Mouse (Mus musculus) forebrain, embryonic 12.5 days (tissue): ENCODE results near the gene Rassf1. TPM values are rescaled to one million over a fixed set of nuclear protein-coding genes. Genes with fewer than 3 reads are reported as not detected.
"Not testable (repeated sequence)": the region's sequence is repeated elsewhere in the genome, so short reads cannot be mapped to it uniquely, and the experiment has no call there.

Source experiments
- ATAC-seq: fragments of 200-750 bp; cut with Nextera tagmentation; 2 replicates; pipeline ENCODE4 v1.8.0; 2017; ENCODE audit warnings: moderate TSS enrichment; ENCODE audit not compliant: low FRiP score
- H3K27ac ChIP-seq: fragments of 300-500 bp; sonication (generic); 2 replicates; pipeline ENCODE4 v1.5.1; 2016; ENCODE audit warnings: mild to moderate bottlenecking
- H3K27me3 ChIP-seq: fragments of 300-500 bp; sonication (generic); 2 replicates; pipeline ENCODE4 v1.6.1; 2016; ENCODE audit warnings: mild to moderate bottlenecking
- H3K36me3 ChIP-seq: fragments of 300-500 bp; sonication (generic); replicated peaks from 2 replicates; pipeline ENCODE4 v1.6.1; 2016; ENCODE audit warnings: mild to moderate bottlenecking
- H3K4me1 ChIP-seq: fragments of 300-500 bp; sonication (generic); 2 replicates; pipeline ENCODE4 v1.6.1; 2016
- H3K4me2 ChIP-seq: fragments of 300-500 bp; sonication (generic); 2 replicates; pipeline ENCODE4 v1.6.1; 2016; ENCODE audit warnings: mild to moderate bottlenecking, moderate library complexity
- H3K4me3 ChIP-seq: fragments of 300-500 bp; sonication (generic); replicated peaks from 2 replicates; pipeline ENCODE4 v1.5.1; 2016; ENCODE audit warnings: mild to moderate bottlenecking
- H3K9ac ChIP-seq: fragments of 300-500 bp; sonication (generic); 2 replicates; pipeline ENCODE4 v1.6.1; 2016; ENCODE audit warnings: mild to moderate bottlenecking
- H3K9me3 ChIP-seq: fragments of 300-500 bp; sonication (generic); 2 replicates; pipeline ENCODE4 v1.6.1; 2016
- WGBS: fragments of 180-500 bp; shearing (Covaris S2); methylation state at CpG from one replicate; pipeline ENCODE4 v1.1.7; 2016; 5-methylcytosine and 5-hydroxymethylcytosine counted together
- polyA plus RNA-seq: library from polyadenylated mRNA; unstranded; fragments of >200 nt; fragmentation: Nextera tagmentation; extraction: Ambion mirVana; gene quantifications from 2 replicates; pipeline ENCODE4 v1.2.1, GENCODE M21; 2016

Rassf1 gene
- polyA plus RNA-seq, 1 experiment from 2014 or later = 45.7 TPM

DNA sequence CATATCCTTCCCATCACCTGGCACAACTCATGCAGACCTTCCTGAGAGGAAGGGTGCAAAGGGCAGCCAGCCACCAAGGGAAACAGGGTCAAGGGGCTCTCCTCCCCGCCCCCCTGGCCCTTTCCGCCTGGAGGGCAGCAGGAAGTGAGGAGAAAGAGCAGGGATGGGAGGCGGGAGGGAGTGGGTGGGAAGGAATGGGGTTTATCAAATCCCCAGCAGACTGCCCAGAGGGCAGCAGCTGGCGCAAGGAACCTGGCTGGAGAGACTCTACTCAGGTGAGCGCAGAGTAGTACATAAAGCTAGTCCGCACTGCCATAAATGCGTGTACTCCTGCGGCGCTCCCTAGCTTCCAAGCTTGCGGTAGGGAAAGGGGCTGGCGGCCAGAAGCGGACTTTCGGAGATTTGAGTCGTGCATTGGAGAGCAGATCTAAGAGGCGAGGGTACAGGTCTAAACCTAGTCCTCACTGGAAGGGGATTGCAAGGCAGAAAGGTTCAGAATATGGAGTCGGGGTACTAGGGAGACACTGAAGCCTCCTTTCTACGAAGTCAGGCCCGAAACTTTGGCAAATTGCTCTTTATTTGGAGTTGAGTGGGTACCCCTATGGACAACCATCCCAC is 16.5 kb downstream of the Rassf1 start, which contains the start of gene Hyal2:
Hyal2 (plus strand) TSS at position 244 of the 618 bp plus-strand sequence.
- Histone ChIP-seq H3K4me3 (peak within 1 kb of the TSS; percentile 82), H3K27me3 (no peaks in the 10 kb centered on the region), H3K4me2 (peak within 1 kb of the TSS; percentile 88), H3K9ac (peak within 1 kb of the TSS; percentile 84), H3K27ac (peak within 1 kb of the TSS; percentile 86), H3K4me1 (peaks cover 60% of the 10 kb centered on the region), H3K36me3 (peaks cover 49% of the 10 kb centered on the region), H3K9me3 (no peaks in the 10 kb centered on the region)
- no peak for ATAC-seq
- WGBS = 4% methylated on average over 18 of the region's 18 CpGs

GRCm38 (mm10) chr9:107568331-107569261 is 17.2 kb downstream of the Rassf1 start:
- Histone ChIP-seq H3K27ac (peak overlapping the region; percentile 86), H3K27me3 (no peaks in the 10 kb centered on the region), H3K9ac (peak overlapping the region; percentile 84), H3K36me3 (peaks cover 57% of the 10 kb centered on the region), H3K4me3 (peak overlapping the region; percentile 82), H3K9me3 (no peaks in the 10 kb centered on the region), H3K4me1 (peaks cover 57% of the 10 kb centered on the region), H3K4me2 (peak overlapping the region; percentile 88)
- ATAC-seq = peak; percentile 91
- WGBS = under 1% methylated on average over 41 of the region's 41 CpGs

- peak overlapping the region; percentile 86 for H3K27ac ChIP-seq
- peak overlapping the region; percentile 88 for H3K4me2 ChIP-seq
- ATAC-seq = peak; percentile 44
- peaks cover 58% of the 10 kb centered on the region for H3K36me3 ChIP-seq
- H3K4me1 ChIP-seq = peaks cover 50% of the 10 kb centered on the region
- peak overlapping the region; percentile 84 for H3K9ac ChIP-seq
- no peaks in the 10 kb centered on the region for H3K9me3 ChIP-seq
- 1% methylated on average over 23 of the region's 23 CpGs for WGBS
- no peaks in the 10 kb centered on the region for H3K27me3 ChIP-seq
- H3K4me3 ChIP-seq = peak overlapping the region; percentile 82
Observed at GRCm38 (mm10) chr9:107569270-107569669, 17.9 kb downstream of the Rassf1 start.

DNA sequence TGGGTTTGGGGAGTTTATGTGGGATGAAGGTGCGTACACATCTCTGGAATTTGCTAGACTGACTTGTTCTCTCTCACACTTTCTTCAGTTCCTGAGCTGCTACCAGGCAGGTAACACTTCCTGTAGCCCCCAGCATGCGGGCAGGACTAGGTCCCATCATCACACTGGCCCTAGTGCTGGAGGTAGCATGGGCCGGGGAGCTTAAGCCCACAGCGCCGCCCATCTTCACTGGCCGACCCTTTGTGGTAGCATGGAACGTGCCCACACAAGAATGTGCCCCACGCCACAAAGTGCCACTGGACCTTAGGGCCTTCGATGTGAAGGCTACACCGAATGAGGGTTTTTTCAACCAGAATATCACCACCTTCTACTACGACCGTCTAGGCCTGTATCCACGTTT is 18.7 kb downstream of the Rassf1 start:
- no peak for ATAC-seq
- peaks cover 49% of the 10 kb centered on the region for H3K4me1 ChIP-seq
- H3K4me3 ChIP-seq = peak overlapping the region; percentile 82
- WGBS = 47% methylated on average over 13 of the region's 13 CpGs
- H3K27me3 ChIP-seq = no peaks in the 10 kb centered on the region
- peaks cover 58% of the 10 kb centered on the region for H3K36me3 ChIP-seq
- H3K9me3 ChIP-seq = no peaks in the 10 kb centered on the region
- H3K9ac ChIP-seq = peak overlapping the region; percentile 84
- H3K4me2 ChIP-seq = peak overlapping the region; percentile 88
- H3K27ac ChIP-seq = peak overlapping the region; percentile 86

GRCm38 (mm10) chr9:107570845-107571244 is 19.5 kb downstream of the Rassf1 start:
- peak overlapping the region; percentile 88 for H3K4me2 ChIP-seq
- no peaks in the 10 kb centered on the region for H3K9me3 ChIP-seq
- no peaks in the 10 kb centered on the region for H3K27me3 ChIP-seq
- H3K36me3 ChIP-seq = peaks cover 55% of the 10 kb centered on the region
- ATAC-seq = no peak
- H3K4me1 ChIP-seq = peaks cover 48% of the 10 kb centered on the region
- peak overlapping the region; percentile 84; the same call in 1 of the 2 replicates for H3K9ac ChIP-seq
- no peak overlapping the region for H3K27ac ChIP-seq
- 93% methylated on average over 21 of the region's 21 CpGs for WGBS
- H3K4me3 ChIP-seq = peak overlapping the region; percentile 82

- Histone ChIP-seq H3K9me3 (no peaks in the 10 kb centered on the region), H3K9ac (no peak overlapping the region), H3K4me1 (peaks cover 54% of the 10 kb centered on the region), H3K27ac (no peak overlapping the region), H3K27me3 (no peaks in the 10 kb centered on the region), H3K36me3 (peaks cover 48% of the 10 kb centered on the region), H3K4me2 (peak overlapping the region; percentile 88), H3K4me3 (no peak overlapping the region)
- WGBS = 96% methylated on average over 22 of the region's 22 CpGs
- ATAC-seq = no peak
Observed at GRCm38 (mm10) chr9:107571534-107572326, 20.4 kb downstream of the Rassf1 start.

GRCm38 (mm10) chr9:107572327-107572662 is 20.9 kb downstream of the Rassf1 start:
- no peak overlapping the region for H3K27ac ChIP-seq
- H3K36me3 ChIP-seq = peaks cover 48% of the 10 kb centered on the region
- no peak overlapping the region for H3K9ac ChIP-seq
- WGBS = 90% methylated on average over 2 of the region's 2 CpGs
- no peak overlapping the region for H3K4me2 ChIP-seq
- peaks cover 54% of the 10 kb centered on the region for H3K4me1 ChIP-seq
- no peaks in the 10 kb centered on the region for H3K9me3 ChIP-seq
- H3K27me3 ChIP-seq = no peaks in the 10 kb centered on the region
- no peak overlapping the region for H3K4me3 ChIP-seq
- no peak for ATAC-seq

DNA sequence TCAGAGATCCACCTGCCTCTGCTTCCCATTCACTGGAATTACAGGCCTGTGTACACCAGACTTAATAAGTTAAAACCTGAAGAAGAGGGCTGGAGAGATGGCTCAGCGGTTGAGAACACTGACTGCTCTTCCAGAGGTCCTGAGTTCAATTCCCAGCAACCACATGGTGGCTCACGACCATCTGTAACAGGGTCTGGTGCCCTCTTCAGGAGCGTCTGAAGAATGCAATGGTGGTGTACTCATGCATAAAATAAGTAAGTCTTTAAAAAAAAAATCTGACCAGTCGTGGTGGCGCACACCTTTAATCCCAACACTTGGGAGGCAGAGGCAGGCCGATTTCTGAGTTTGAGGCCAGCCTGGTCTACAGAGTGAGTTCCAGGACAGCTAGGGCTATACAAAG is 22.4 kb downstream of the Rassf1 start:
- not testable (repeated sequence) for H3K27me3 ChIP-seq, H3K27ac ChIP-seq, H3K4me2 ChIP-seq, H3K9me3 ChIP-seq, H3K4me3 ChIP-seq, H3K9ac ChIP-seq, ATAC-seq
- WGBS = 82% methylated on average over 6 of the region's 6 CpGs
- peaks cover 48% of the 10 kb centered on the region for H3K36me3 ChIP-seq
- peaks cover 47% of the 10 kb centered on the region for H3K4me1 ChIP-seq

GRCm38 (mm10) chr9:107575579-107576356 is 24.4 kb downstream of the Rassf1 start:
- Histone ChIP-seq H3K4me2 (no peak overlapping the region), H3K4me1 (peaks cover 50% of the 10 kb centered on the region), H3K9ac (no peak overlapping the region), H3K9me3 (no peaks in the 10 kb centered on the region), H3K27me3 (no peaks in the 10 kb centered on the region), H3K36me3 (peaks cover 43% of the 10 kb centered on the region), H3K27ac (peak overlapping the region; percentile 57; the same call in 1 of the 2 replicates), H3K4me3 (no peak overlapping the region)
- no peak for ATAC-seq
- WGBS = 91% methylated on average over 14 of the region's 14 CpGs

GRCm38 (mm10) chr9:107576357-107577107 is 25.2 kb downstream of the Rassf1 start, which contains the start of gene Hyal1:
TSS of gene Hyal1 (plus strand) at chr9:107576927.
- Histone ChIP-seq H3K27me3 (no peaks in the 10 kb centered on the region), H3K4me1 (peaks cover 48% of the 10 kb centered on the region)
- 28% methylated on average over 16 of the region's 16 CpGs for WGBS

GRCm38 (mm10) chr9:107577871-107578270 is 26.5 kb downstream of the Rassf1 start:
- no peak overlapping the region for H3K27ac ChIP-seq
- no peak overlapping the region for H3K4me3 ChIP-seq
- whole genome bisulfite sequencing = 92% methylated on average over 10 of the region's 10 CpGs

More at GRCm38 (mm10) chr9:107576357-107577107, 25.2 kb downstream of the Rassf1 start, which contains the start of gene Hyal1:
- peak; percentile 77 for ATAC-seq
- Histone ChIP-seq H3K9ac (peak within 1 kb of the TSS; percentile 41; the same call in 1 of the 2 replicates), H3K36me3 (peaks cover 36% of the 10 kb centered on the region), H3K4me2 (peak within 1 kb of the TSS; percentile 46), H3K4me3 (peak within 1 kb of the TSS; percentile 28), H3K27ac (peak within 1 kb of the TSS; percentile 57), H3K9me3 (no peaks in the 10 kb centered on the region)

More at GRCm38 (mm10) chr9:107577871-107578270, 26.5 kb downstream of the Rassf1 start:
- peaks cover 22% of the 10 kb centered on the region for H3K36me3 ChIP-seq
- H3K4me1 ChIP-seq = peaks cover 49% of the 10 kb centered on the region
- no peak for ATAC-seq
- H3K4me2 ChIP-seq = no peak overlapping the region
- H3K27me3 ChIP-seq = no peaks in the 10 kb centered on the region
- no peaks in the 10 kb centered on the region for H3K9me3 ChIP-seq
- H3K9ac ChIP-seq = no peak overlapping the region
